Mouse (Mus musculus) megakaryocyte, embryonic 14.5 days (primary cell): ENCODE data around the gene Ccdc162.

Experiments
- FLI1 ChIP-seq: IDR thresholded peaks from 2 replicates; pipeline ENCODE4 v1.6.1; 2012; ENCODE audit warnings: low read length, inconsistent platforms, mixed read lengths
- GATA1 ChIP-seq: IDR thresholded peaks from 3 replicates; pipeline ENCODE4 v1.6.1; 2012; ENCODE audit warnings: mixed read lengths, low read length, inconsistent platforms, borderline replicate concordance

DNA sequence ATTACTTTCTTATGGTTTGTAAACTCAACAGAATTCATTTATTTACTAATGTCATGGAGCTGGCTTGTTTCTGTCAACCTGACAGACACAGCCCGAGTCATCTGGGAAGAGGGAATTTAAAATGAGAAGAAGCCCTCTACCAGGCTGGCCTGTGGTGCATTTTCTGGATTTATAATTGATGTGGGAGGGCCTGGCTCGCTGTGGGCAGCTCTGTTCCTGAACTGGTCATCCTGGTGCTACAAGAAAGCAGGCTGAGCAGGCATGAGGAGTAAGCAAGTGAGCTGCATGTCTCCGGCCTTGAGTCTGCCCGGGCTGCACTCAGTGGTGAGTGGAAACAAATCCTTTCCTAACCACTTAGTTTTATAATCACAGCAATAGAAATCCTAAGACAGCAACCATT is 27.6 kb upstream of the Ccdc162 start:
- TF ChIP-seq GATA1 = no peak
- no peak for TF ChIP-seq FLI1
